Mouse (Mus musculus): ENCODE measurements around the gene Rbm34. TPM values are rescaled to one million over a fixed set of nuclear protein-coding genes. Genes with fewer than 3 reads are reported as not detected.

The Rbm34 gene
- polyA plus RNA-seq, 1 experiment from 2014 or later, result 31.1 TPM

DNA sequence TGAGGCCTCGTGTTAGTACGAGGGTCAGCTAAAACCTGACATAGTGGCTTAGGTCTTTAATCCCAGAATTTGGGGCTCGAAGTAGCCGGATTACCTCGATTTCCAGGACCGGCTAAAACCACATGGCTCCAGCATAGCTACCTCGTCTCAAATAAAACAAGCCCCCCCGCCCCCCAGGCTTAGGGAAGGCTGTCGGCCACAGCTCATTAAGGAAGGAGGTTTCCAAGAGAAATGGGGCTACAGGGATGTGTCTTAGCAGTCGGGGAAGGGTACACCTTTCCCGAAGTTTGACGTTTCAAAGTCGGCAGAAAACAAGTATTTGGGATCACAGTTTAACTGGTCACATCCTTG, 418 bp upstream of the Rbm34 start:
- H3K27ac ChIP-seq (ENCODE audit: low read depth, low read length), result no peak overlapping the region
- H3K9me3 ChIP-seq (ENCODE audit: control insufficient read depth, low read length), result no peaks in the 10 kb centered on the region
- 14% methylated on average over 13 of the region's 13 CpGs for WGBS
- DNase-seq (ENCODE audit: low spot score), result no peak
- peaks cover 3% of the 10 kb centered on the region; the same call in 1 of the 2 replicates for H3K4me1 ChIP-seq (replicated peaks; ENCODE audit: control insufficient read depth, insufficient read depth, low read length)
- H3K4me2 ChIP-seq (ENCODE audit: low read depth, low read length, severe bottlenecking), result peak overlapping the region; percentile 65
- no peaks in the 10 kb centered on the region for H3K27me3 ChIP-seq (ENCODE audit: control insufficient read depth, insufficient read depth, low read length)
- H3K4me3 ChIP-seq (ENCODE audit: low read depth, low read length), result peak overlapping the region; percentile 96
- peak overlapping the region; percentile 37 for H3K9ac ChIP-seq (ENCODE audit: low read length)
- ATAC-seq (replicated peaks; ENCODE audit: low FRiP score), result peak; percentile 62; the same call in 1 of the 2 replicates
- no peaks in the 10 kb centered on the region for H3K36me3 ChIP-seq (ENCODE audit: control insufficient read depth, insufficient read depth, low read length)

DNA sequence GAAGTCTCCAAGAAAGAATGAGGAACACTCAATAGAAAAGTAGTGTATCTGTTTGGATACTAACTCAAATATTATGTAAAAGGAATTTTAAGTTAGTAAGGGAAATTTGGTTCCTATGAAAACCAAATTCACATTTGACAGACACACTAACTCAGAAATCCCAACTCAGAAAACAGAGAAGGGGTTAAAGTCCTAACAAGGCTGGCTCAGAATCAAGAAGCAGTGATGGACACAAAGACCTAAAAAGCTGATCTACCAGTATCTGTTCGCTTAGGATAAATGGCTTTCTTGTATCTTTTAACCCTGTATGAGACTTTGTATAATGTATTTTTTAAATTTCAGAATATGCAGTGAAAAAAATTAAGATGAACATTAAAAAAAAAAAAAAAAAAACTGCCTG, 1.3 kb downstream of the Rbm34 start:
- no peak for ATAC-seq (replicated peaks; ENCODE audit: low FRiP score)
- Histone ChIP-seq H3K4me1 (replicated peaks; ENCODE audit: control insufficient read depth, insufficient read depth, low read length) (peaks cover 3% of the 10 kb centered on the region; the same call in 1 of the 2 replicates), H3K27ac (ENCODE audit: low read depth, low read length) (no peak overlapping the region), H3K36me3 (ENCODE audit: control insufficient read depth, insufficient read depth, low read length) (peaks cover 2% of the 10 kb centered on the region; the same call in 1 of the 2 replicates), H3K27me3 (ENCODE audit: control insufficient read depth, insufficient read depth, low read length) (no peaks in the 10 kb centered on the region), H3K4me3 (ENCODE audit: low read depth, low read length) (no peak overlapping the region), H3K9me3 (ENCODE audit: control insufficient read depth, low read length) (no peaks in the 10 kb centered on the region), H3K9ac (ENCODE audit: low read length) (no peak overlapping the region), H3K4me2 (ENCODE audit: low read depth, low read length, severe bottlenecking) (no peak overlapping the region)
- WGBS, result 95% methylated on average over 1 of the region's 1 CpGs
- no peak for DNase-seq (ENCODE audit: low spot score)

DNA sequence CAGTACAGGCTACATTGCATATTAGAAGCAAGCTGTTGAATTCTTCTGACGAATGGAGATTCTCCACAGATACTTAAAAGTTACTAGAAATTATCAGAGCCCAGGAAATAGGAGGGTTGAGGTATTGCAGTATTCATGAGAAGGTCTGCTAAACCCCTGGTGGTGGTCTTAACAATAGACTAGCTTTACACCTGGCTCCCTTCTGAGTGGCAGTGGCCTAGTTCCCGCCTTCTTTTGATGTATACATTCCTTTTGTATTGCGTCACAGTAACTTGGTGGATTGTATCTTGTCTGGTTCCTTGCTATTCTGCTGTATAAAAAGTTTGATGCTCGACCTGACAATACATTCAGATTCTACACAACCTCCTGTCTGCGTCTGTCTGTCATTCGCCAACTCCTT, 2.8 kb downstream of the Rbm34 start:
- 90% methylated on average over 6 of the region's 6 CpGs for WGBS
- H3K27ac ChIP-seq (ENCODE audit: low read depth, low read length), result no peak overlapping the region
- no peak overlapping the region for H3K4me3 ChIP-seq (ENCODE audit: low read depth, low read length)
- H3K9ac ChIP-seq (ENCODE audit: low read length), result no peak overlapping the region
- peak; percentile 13 for DNase-seq (ENCODE audit: low spot score)
- peaks cover 2% of the 10 kb centered on the region; the same call in 1 of the 2 replicates for H3K36me3 ChIP-seq (ENCODE audit: control insufficient read depth, insufficient read depth, low read length)
- H3K27me3 ChIP-seq (ENCODE audit: control insufficient read depth, insufficient read depth, low read length), result no peaks in the 10 kb centered on the region
- ATAC-seq (replicated peaks; ENCODE audit: low FRiP score), result no peak
- no peak overlapping the region for H3K4me2 ChIP-seq (ENCODE audit: low read depth, low read length, severe bottlenecking)
- H3K9me3 ChIP-seq (ENCODE audit: control insufficient read depth, low read length), result no peaks in the 10 kb centered on the region
- peaks cover 3% of the 10 kb centered on the region; the same call in 1 of the 2 replicates for H3K4me1 ChIP-seq (replicated peaks; ENCODE audit: control insufficient read depth, insufficient read depth, low read length)

DNA sequence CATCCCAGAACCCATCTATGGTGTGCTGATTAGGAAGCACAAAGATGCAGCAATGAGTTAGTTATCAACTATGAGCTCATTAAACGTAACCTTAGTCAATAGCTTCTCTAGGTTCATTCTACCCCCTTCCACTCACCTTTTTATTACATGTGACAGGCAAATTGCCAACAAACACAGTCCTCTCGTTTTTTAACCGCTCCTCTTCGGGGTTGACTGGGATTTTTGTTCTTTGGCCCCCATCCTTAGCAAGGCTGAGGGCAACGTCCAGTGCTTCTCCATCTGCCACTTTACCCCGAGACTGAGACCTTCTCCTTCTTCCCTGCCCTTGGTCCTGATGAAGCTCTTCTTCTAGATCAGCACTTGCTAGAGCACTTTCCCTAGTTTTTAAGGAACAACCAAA, 5.6 kb downstream of the Rbm34 start:
- H3K4me1 ChIP-seq (replicated peaks; ENCODE audit: control insufficient read depth, insufficient read depth, low read length), result peaks cover 2% of the 10 kb centered on the region; the same call in 1 of the 2 replicates
- peaks cover 2% of the 10 kb centered on the region; the same call in 1 of the 2 replicates for H3K36me3 ChIP-seq (ENCODE audit: control insufficient read depth, insufficient read depth, low read length)
- WGBS, result 85% methylated on average over 6 of the region's 6 CpGs
- no peak overlapping the region for H3K9ac ChIP-seq (ENCODE audit: low read length)
- H3K9me3 ChIP-seq (ENCODE audit: control insufficient read depth, low read length), result no peaks in the 10 kb centered on the region
- ATAC-seq (replicated peaks; ENCODE audit: low FRiP score) (no peak), DNase-seq (ENCODE audit: low spot score) (no peak)
- no peak overlapping the region for H3K4me3 ChIP-seq (ENCODE audit: low read depth, low read length)
- H3K4me2 ChIP-seq (ENCODE audit: low read depth, low read length, severe bottlenecking), result no peak overlapping the region
- no peak overlapping the region for H3K27ac ChIP-seq (ENCODE audit: low read depth, low read length)
- H3K27me3 ChIP-seq (ENCODE audit: control insufficient read depth, insufficient read depth, low read length), result no peaks in the 10 kb centered on the region

DNA sequence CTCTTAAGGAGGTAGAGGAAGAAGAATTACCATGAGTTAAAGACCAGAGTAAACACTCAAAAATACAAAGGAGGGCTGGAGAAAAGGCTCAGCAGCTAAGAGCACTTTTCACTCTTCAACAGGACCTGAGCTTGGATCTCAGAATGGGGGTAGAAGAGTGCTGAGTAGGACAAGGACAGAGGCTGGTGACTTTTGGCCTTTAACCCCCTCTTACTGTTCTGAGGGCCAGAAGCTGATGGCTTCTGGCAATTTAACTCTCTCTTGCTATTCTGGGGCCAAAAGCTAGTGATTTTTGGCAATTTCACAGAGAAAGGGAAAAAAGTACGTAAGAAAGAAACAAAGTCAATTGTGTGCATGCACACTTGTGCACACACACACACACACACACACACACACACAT, 8.0 kb downstream of the Rbm34 start:
- no peaks in the 10 kb centered on the region for H3K4me1 ChIP-seq (replicated peaks; ENCODE audit: control insufficient read depth, insufficient read depth, low read length)
- no peak overlapping the region for H3K9ac ChIP-seq (ENCODE audit: low read length)
- no peaks in the 10 kb centered on the region for H3K27me3 ChIP-seq (ENCODE audit: control insufficient read depth, insufficient read depth, low read length)
- H3K9me3 ChIP-seq (ENCODE audit: control insufficient read depth, low read length), result no peaks in the 10 kb centered on the region
- ATAC-seq (replicated peaks; ENCODE audit: low FRiP score), result no peak
- no peak overlapping the region for H3K4me2 ChIP-seq (ENCODE audit: low read depth, low read length, severe bottlenecking)
- DNase-seq (ENCODE audit: low spot score), result peak; percentile 32
- H3K27ac ChIP-seq (ENCODE audit: low read depth, low read length), result no peak overlapping the region
- WGBS, result 83% methylated on average over 1 of the region's 1 CpGs
- no peak overlapping the region for H3K4me3 ChIP-seq (ENCODE audit: low read depth, low read length)
- peaks cover 2% of the 10 kb centered on the region; the same call in 1 of the 2 replicates for H3K36me3 ChIP-seq (ENCODE audit: control insufficient read depth, insufficient read depth, low read length)

DNA sequence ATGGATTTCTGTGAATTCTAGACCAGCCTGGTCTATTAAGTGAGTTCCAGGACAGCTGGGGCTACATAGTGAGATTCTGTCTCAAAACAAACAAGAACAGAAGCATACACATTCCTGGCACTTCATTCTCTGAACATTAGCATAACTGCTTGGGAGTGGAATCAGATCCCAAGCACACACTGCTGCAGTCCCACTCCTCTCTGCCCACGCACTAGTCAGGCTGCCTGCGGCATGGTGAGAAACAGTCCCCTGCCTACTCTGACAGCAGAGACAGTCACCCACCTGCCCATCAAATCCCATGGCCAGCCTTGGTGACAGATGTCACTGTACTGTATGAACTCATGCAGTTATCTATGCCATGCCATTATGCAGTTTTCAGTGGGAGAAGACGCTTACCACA, 9.4 kb downstream of the Rbm34 start:
- Histone ChIP-seq H3K27ac (ENCODE audit: low read depth, low read length) (no peak overlapping the region), H3K27me3 (ENCODE audit: control insufficient read depth, insufficient read depth, low read length) (no peaks in the 10 kb centered on the region), H3K9me3 (ENCODE audit: control insufficient read depth, low read length) (no peaks in the 10 kb centered on the region), H3K4me2 (ENCODE audit: low read depth, low read length, severe bottlenecking) (no peak overlapping the region), H3K9ac (ENCODE audit: low read length) (no peak overlapping the region), H3K4me1 (replicated peaks; ENCODE audit: control insufficient read depth, insufficient read depth, low read length) (no peaks in the 10 kb centered on the region), H3K4me3 (ENCODE audit: low read depth, low read length) (no peak overlapping the region), H3K36me3 (ENCODE audit: control insufficient read depth, insufficient read depth, low read length) (peaks cover 2% of the 10 kb centered on the region; the same call in 1 of the 2 replicates)
- ATAC-seq (replicated peaks; ENCODE audit: low FRiP score) (no peak), DNase-seq (ENCODE audit: low spot score) (peak; percentile 5)
- WGBS, result 97% methylated on average over 3 of the region's 3 CpGs

DNA sequence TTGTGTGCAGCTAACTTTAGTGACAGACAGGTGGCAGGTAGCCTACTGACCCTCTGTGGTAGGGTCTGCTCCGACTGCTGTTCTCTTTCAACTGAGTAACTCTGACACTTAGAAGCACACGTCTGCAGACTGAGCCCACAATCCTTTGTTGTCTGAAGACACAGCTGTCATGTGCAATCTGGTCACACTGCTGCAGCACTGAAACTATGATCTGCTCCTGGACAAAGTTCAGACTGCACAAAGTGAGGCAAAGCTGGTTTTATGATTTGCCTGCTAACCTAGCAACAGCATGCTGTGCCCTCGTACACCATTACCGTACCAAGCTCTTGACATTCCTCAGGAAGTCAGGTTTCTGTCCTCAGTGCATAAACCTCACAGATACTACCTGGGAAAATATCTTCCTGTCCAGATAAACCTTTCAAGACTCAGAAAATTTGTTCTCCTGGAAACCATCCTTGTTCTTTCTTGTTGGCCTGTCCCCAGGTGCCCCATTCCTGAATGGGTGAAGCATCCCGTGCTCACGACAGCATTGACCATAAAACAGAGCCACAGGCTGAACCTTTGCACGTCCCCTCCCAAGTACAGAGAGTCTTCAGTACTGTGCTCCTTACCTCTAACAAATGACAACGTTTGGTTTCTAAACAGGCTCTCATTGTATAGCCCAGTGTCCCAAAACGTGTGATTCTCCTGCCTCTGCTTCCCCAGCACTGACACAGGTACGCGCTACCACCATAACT, 18.8 kb downstream of the Rbm34 start:
- DNase-seq (ENCODE audit: low spot score) (peak; percentile 6), ATAC-seq (replicated peaks; ENCODE audit: low FRiP score) (no peak)
- Histone ChIP-seq H3K4me2 (ENCODE audit: low read depth, low read length, severe bottlenecking) (no peak overlapping the region), H3K4me1 (replicated peaks; ENCODE audit: control insufficient read depth, insufficient read depth, low read length) (no peaks in the 10 kb centered on the region), H3K9ac (ENCODE audit: low read length) (no peak overlapping the region), H3K27me3 (ENCODE audit: control insufficient read depth, insufficient read depth, low read length) (no peaks in the 10 kb centered on the region), H3K27ac (ENCODE audit: low read depth, low read length) (no peak overlapping the region), H3K36me3 (ENCODE audit: control insufficient read depth, insufficient read depth, low read length) (peaks cover 2% of the 10 kb centered on the region; the same call in 1 of the 2 replicates), H3K4me3 (ENCODE audit: low read depth, low read length) (no peak overlapping the region), H3K9me3 (ENCODE audit: control insufficient read depth, low read length) (no peaks in the 10 kb centered on the region)
- 91% methylated on average over 11 of the region's 11 CpGs for WGBS

DNA sequence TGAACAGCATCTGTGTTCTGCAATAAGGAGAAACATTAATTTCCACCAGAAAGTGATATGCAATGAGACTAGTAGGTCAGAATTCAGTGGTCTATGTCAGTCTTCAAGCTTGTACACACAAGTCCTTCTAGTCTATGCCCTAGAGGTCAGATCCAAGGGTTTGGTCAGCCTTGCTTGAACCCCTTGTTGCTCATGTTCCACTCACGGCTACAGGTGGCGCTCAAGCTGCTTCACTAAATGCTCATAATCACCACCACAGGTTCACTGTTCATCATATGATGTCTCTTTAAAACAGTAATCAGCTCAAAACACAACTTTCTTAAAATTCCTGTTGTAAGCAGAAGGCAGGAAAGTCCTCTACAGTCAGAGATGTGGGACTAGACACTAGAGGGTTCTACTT, 21.3 kb downstream of the Rbm34 start:
- ATAC-seq (replicated peaks; ENCODE audit: low FRiP score), result no peak

DNA sequence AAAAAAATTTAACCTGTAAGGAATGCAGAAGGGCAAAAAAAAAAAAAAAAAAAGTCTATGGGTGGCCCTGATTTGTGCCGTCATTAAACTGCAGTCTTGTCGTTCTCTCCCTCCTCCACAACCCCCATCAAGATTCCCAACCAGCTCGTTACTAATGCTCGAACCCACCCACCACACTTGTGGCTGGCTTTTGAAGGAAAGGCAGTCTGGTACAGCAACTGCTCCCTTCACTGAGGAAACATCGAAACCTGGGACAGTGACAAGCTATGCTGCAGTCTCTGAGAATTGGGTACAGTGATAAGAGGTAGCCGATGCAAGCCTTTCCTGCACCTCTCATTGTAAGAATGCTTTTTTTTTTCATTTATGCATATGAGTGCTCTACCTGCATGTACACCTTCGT, 24.4 kb downstream of the Rbm34 start:
- no peak for ATAC-seq (replicated peaks; ENCODE audit: low FRiP score)
- Histone ChIP-seq H3K9me3 (ENCODE audit: control insufficient read depth, low read length) (no peaks in the 10 kb centered on the region), H3K9ac (ENCODE audit: low read length) (no peak overlapping the region), H3K4me1 (replicated peaks; ENCODE audit: control insufficient read depth, insufficient read depth, low read length) (peaks cover 6% of the 10 kb centered on the region), H3K4me2 (ENCODE audit: low read depth, low read length, severe bottlenecking) (no peak overlapping the region), H3K4me3 (ENCODE audit: low read depth, low read length) (no peak overlapping the region), H3K36me3 (ENCODE audit: control insufficient read depth, insufficient read depth, low read length) (peaks cover 2% of the 10 kb centered on the region; the same call in 1 of the 2 replicates), H3K27me3 (ENCODE audit: control insufficient read depth, insufficient read depth, low read length) (no peaks in the 10 kb centered on the region), H3K27ac (ENCODE audit: low read depth, low read length) (no peak overlapping the region)
- DNase-seq (ENCODE audit: low spot score), result peak; percentile 47
- WGBS, result 78% methylated on average over 7 of the region's 7 CpGs

More for the DNA sequence above, 21.3 kb downstream of the Rbm34 start:
- 79% methylated on average over 2 of the region's 2 CpGs for WGBS
- H3K4me2 ChIP-seq (ENCODE audit: low read depth, low read length, severe bottlenecking), result no peak overlapping the region
- H3K27ac ChIP-seq (ENCODE audit: low read depth, low read length), result no peak overlapping the region
- no peaks in the 10 kb centered on the region for H3K4me1 ChIP-seq (replicated peaks; ENCODE audit: control insufficient read depth, insufficient read depth, low read length)
- no peak overlapping the region for H3K9ac ChIP-seq (ENCODE audit: low read length)
- DNase-seq (ENCODE audit: low spot score), result peak; percentile 17
- H3K36me3 ChIP-seq (ENCODE audit: control insufficient read depth, insufficient read depth, low read length), result peaks cover 2% of the 10 kb centered on the region; the same call in 1 of the 2 replicates
- H3K27me3 ChIP-seq (ENCODE audit: control insufficient read depth, insufficient read depth, low read length), result no peaks in the 10 kb centered on the region
- no peaks in the 10 kb centered on the region for H3K9me3 ChIP-seq (ENCODE audit: control insufficient read depth, low read length)
- H3K4me3 ChIP-seq (ENCODE audit: low read depth, low read length), result no peak overlapping the region
